Mouse (Mus musculus) heart, adult 8-10 months (tissue): ENCODE measurements at regions not wholly inside any gene's neighbourhood (a gene's known extent, or its start where the extent isn't known, plus 50 kb on each side); places are given as distances from the start of the nearest gene placed in this dataset.

Source experiments
- DNase-seq: peaks from one replicate; pipeline ENCODE4 v3.0.0; 2022; ENCODE audit warnings: low spot score

DNA sequence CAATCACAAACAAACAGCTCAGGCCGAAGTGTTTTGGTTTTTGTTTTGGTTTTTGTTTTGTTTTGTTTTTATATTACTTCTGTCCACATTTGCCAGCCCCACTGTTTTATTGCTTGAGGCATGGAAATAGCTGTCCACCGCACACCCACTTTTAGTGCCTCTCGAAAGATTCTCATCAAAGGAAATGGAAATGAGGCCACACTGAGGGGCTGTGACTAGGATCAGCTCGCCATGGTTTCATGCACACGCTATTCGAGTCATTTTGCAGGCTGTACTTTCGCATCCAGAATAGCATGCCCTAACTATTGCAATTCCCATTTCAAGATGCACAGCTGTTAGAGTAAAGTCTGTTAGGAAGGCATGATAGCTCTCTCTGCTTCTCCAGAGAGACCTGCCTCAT, 1543.4 kb upstream of the Tenm3 start:
- no peak for DNase-seq

DNA sequence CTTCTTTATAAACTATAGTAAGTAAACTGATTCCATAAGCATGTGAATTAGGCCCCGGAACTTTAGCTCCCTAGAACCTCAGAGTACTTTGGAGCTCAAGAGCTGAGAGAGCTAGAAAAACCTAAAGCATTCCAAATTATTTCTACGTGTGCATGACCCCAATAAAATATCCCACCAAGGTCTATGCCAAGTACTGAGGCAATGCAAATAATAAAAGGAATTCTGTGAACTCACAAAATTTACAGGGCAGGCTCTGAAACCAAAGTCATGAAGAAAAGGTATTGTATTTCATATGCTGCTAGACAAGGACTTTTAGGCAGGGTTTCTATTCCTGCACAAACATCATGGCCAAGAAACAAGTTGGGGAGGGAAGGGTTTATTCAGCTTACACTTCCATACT, 1539.9 kb upstream of the Tenm3 start:
- DNase-seq: no peak

DNA sequence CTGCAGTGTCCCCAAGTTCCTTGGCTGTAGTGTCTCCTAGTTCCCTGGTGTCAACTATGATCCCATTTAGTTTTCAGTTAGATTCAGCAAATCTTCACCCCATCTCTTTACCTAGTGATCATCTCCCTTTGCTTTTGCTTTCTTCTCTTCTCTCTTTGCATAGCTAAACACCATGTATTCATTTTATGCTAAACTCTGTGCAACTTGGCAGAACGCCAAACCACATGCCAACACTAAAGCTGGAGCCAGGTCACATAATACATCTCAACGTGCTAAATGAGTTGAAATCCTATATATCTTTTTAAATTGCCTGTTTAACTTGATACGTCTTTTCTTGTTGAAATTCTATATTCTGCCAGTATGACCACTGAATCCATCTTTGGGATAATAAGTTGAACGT, 1536.0 kb upstream of the Tenm3 start:
- no peak for DNase-seq

DNA sequence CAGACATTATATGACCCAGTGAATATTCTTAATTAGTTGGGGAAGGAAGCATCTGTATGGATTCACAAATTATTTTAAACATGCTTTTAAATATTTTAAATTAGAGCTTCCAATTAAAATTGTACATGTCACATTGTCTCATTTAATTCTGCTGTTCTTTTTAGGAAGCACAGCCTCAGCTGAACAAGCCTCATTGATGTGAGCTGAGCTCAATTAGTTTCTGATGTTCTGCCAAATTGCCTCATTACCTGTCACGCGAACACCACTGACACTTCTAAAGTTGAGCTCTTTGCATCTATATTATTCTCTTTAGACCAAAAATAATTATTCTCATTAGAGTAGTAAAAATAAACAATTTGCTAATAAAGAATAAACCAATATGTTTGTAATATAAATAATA, 1530.0 kb upstream of the Tenm3 start:
- DNase-seq: no peak

DNA sequence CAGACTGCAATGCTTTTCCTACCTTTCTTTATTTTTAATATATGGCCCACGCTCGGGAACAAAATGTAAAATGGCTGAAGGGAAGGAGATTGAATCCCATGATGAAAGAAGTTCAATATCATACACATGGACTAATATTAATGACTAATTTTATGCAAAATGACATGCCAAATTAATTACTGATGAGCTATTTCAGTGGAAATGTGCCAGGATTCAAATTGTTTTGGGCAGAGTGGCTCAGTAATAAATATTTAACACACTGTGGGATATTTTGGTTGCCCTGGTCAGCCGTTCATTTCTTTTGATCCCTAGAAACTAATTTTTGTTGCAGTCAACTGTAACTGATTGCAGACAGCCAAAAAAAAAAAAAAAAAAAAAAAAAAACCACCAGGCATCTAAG, 1482.7 kb upstream of the Tenm3 start:
- no peak for DNase-seq

DNA sequence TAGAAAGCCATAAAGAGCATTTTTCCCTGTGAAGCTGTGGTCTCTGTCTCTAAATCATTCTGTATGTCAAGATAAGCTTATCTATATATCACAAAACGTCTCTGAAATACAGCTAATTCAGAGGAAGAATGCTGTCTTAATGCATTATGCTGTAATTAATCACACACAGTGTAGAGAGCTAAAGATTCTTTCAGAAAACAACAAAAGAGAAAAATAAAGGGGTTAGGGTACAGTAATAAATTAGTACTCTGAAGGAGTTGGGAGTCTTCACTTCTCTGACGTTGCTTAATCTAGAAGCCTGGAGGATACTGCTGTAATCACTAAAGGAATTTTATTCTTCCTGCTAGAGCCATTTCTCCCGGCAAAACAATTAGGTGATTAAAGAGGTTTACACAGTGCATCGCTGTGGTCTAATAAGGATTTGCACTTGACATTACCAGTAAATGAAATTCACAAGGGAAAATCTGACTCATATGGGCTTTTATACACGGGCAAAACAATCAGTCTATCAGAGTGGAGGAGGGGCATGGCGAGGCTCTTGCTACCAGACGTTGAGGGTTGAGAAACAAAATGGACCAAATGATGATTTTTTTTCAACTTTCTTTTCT, 1477.7 kb upstream of the Tenm3 start:
- no peak for DNase-seq

DNA sequence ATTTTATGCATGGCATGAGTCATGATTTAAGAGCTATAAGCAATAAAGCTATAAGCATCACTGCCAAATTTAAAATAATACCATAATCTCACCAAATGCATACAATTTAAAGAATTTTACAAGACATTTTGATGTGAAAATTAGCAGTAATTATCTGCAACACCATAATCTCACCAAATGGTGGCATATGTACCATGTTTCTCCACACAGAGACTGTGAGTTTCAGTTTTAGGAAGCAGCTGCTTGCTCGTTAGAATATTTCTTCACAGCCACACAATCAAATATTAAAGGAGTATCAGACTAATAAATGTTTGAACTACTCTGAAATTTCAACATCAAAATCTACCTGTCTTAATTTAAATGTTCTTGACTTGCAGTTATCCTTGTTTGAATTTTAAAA, 1472.9 kb upstream of the Tenm3 start:
- DNase-seq: no peak

DNA sequence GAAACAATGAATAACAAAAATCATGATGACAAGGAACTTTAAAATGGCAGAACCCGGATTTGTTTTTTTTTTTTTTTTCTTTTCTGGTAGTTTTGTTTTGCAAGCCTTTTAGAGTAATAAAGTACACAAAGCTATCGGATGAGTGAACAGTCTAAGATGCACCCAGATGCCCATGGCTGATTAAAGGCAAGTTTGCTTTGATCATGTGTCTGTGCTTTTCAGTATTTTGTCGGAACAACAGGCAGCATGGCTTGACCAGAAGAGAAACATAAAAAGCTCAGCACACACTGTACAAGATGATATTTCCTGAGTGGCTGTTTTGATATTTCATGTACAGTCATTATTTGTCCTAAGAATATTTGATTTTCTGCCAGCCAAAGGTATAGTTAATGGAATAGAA, 1466.6 kb upstream of the Tenm3 start:
- no peak for DNase-seq

DNA sequence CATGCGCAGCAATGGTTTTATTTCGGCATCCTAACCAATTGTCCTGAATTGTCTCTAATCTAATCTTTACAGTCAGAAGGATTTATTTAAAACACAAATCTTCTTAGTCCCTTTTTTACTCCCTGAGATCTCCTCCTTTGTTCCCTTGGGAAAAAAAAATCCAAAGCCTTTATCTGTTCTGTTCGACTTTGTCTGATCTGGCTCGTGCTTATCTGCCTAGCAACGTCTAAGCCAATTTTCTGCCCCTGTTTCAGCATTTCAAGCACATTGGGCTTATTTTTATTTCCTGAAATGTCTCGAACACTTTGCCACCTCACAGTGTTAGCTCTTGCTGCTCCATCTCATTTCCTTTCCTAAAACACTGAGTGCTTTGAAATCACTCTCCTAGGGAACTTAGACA, 1456.6 kb upstream of the Tenm3 start:
- no peak for DNase-seq

DNA sequence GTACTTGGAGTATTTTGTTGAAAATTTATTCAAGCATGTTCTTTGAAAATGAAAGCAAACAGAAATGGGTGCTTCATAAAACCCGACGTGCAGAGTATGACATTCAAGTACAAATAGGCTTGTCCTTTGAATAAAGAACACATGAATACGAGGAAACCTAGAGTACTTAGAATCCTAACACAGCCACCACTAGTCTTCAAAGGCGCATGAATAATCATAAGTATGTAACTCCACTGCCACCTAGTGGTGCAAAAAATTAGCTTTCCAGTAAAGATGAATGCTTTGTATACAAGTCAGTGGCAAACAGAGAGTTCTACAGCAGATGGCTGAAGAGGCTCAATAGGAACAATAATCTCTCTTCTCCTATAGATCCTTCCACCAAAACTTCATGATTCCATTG, 1449.8 kb upstream of the Tenm3 start:
- DNase-seq: peak; percentile 10

DNA sequence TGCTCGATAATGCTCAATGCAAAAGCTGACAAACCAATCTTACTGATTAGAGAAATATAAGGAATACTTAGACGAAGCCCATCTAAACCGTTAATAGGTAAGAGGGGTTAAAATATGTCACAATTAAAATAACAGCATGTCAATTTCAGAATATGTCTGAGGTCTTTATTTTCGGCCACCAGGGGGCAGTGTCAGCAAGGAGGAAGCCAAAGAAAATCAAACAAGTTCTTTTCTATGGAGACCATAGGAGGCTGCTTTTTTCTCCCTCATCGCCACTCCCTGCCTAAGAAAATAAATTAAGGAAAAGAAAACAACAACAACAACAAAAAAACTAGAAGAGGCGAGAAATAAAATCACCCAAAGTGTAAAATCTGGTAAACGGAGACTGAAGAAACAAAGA, 1448.4 kb upstream of the Tenm3 start:
- DNase-seq: no peak

DNA sequence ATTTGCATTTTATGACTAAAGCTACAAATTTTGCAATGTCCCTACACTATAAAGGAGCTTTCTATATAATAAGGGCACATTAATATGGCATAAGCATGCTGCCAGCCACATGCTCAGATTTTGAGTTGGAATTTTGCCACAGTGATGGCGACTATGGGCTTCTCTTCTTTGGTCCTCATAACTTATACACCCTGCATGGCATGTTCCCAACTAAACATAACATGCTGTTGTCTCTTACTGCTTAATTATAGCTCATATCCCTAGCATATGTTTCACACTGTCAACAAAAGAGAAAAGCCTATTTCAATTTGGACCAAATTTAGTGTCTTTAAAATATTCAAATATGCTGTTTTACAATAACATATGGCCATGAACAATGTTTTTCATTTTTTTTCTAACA, 1432.6 kb upstream of the Tenm3 start:
- DNase-seq: no peak

DNA sequence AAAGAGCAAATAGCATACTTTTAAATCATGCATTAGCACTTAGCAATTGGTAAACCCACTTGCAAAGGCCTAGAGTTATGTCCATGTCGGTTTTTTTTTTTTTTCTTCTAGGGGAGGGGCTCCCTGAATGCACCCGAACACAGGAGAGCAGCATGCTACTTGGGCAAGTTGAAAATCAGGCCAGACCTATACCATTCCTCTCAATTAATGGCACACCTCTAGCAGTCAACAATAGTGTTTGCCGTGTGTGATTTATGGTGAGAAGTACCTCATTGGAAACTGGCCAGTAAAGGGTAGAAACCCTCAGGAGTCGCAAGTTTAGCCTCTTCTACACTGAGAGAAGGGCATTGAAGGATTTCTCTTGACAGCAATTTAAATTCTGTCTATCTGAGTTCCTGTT, 1421.0 kb upstream of the Tenm3 start:
- no peak for DNase-seq
